Mouse (Mus musculus) testis, adult 2 months (tissue): ENCODE measurements around the gene Hmgcs2. TPM values are rescaled to one million over a fixed set of nuclear protein-coding genes. Genes with fewer than 3 reads are reported as not detected.

ENCODE experiments used
- H3K27ac ChIP-seq: fragments of 200-500 bp; 2 replicates; pipeline ENCODE4 v1.5.1; 2012; ENCODE audit warnings: low read depth, low read length; ENCODE audit not compliant: control insufficient read depth, insufficient read depth
- H3K27me3 ChIP-seq: fragments of 200-500 bp; 2 replicates; pipeline ENCODE4 v1.6.1; 2012; ENCODE audit warnings: mild to moderate bottlenecking, low read length, moderate library complexity; ENCODE audit not compliant: control insufficient read depth, insufficient read depth
- H3K36me3 ChIP-seq: fragments of 200-500 bp; 2 replicates; pipeline ENCODE4 v1.6.1; 2012; ENCODE audit warnings: mild to moderate bottlenecking, low read length; ENCODE audit not compliant: control insufficient read depth, insufficient read depth
- H3K4me1 ChIP-seq: fragments of 200-500 bp; 2 replicates; pipeline ENCODE4 v1.6.1; 2012; ENCODE audit warnings: low read length; ENCODE audit not compliant: control insufficient read depth, insufficient read depth
- H3K4me3 ChIP-seq: fragments of 200-500 bp; 2 replicates; pipeline ENCODE4 v1.5.1; 2012; ENCODE audit warnings: low read depth, mild to moderate bottlenecking, low read length, moderate library complexity, mixed read lengths; ENCODE audit not compliant: control insufficient read depth
- CTCF ChIP-seq: fragments of 200-500 bp; IDR thresholded peaks from 2 replicates; pipeline ENCODE4 v1.5.1; 2012; ENCODE audit warnings: low read depth, mild to moderate bottlenecking, inconsistent platforms, low read length, moderate library complexity; ENCODE audit not compliant: control insufficient read depth, insufficient read depth, insufficient replicate concordance
- POLR2A ChIP-seq: fragments of 200-500 bp; IDR thresholded peaks from 2 replicates; pipeline ENCODE4 v1.6.1; 2012; ENCODE audit warnings: low read depth, mild to moderate bottlenecking, inconsistent platforms, low read length, moderate library complexity; ENCODE audit not compliant: control insufficient read depth
- polyA plus RNA-seq: library from polyadenylated mRNA; depleted of rRNA; stranded (reverse); fragments of >200 nt; gene quantifications from 2 replicates; pipeline ENCODE4 v1.2.3, GENCODE M21; 2012; rRNA removed

The Hmgcs2 gene
- polyA plus RNA-seq, 1 experiment: 59.5 TPM

DNA sequence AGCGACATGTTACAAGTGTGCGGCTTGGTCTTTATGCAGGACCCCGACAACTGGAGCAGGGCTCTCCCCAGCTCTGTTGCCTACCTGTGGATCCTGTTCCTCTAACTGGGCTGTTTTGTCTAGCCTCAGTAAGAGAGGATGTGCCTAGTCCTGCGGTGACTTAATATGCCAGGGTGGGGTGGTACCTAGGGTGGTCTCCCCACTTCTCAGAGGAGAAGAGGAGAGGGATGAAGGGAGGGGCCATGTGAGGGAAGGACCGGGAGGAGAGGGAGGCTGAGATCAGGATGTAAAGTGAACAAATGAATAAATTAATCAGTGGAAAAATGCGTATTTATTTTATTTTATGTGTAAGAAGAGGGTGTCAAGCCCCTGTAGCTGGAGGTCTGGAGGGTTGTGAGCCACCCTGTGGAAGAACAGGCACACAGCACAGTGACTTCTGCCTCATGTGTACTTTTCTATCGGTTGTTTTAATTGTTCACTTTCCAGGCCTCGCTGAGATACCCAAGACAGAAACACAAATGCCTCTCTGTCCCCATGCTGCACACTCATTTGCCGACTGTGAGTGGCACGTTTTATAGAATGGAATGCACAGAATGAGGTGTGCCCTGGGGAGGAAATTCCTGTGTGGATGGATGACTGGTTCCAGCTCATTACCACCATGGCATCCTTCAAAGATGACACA, 75.2 kb downstream of the Hmgcs2 start:
- TF ChIP-seq POLR2A (no peak), CTCF (no peak)
- no peak overlapping the region for H3K4me3 ChIP-seq
- no peak overlapping the region for H3K27ac ChIP-seq
- H3K4me1 ChIP-seq: no peaks in the 10 kb centered on the region
- H3K27me3 ChIP-seq: no peaks in the 10 kb centered on the region
- H3K36me3 ChIP-seq: no peaks in the 10 kb centered on the region

DNA sequence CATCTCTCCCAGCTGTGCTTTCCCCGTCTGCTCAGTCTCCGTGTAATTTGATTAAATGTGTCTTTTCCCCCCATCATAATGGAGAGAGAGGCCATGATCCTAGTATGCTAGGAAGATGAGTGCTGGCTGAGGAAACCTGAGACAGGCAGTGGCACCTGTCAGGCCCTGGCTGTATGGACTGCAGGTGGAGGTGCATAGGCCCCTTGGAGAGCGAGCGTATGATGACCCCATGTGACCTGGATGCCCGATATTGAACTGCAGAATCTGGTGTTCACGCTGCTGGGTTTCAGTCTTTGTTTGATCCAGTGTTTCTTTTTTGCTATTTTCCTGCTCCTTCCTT, 75.8 kb downstream of the Hmgcs2 start:
- Histone ChIP-seq H3K36me3 (no peaks in the 10 kb centered on the region), H3K4me3 (no peak overlapping the region), H3K4me1 (no peaks in the 10 kb centered on the region), H3K27ac (no peak overlapping the region), H3K27me3 (no peaks in the 10 kb centered on the region)
- TF ChIP-seq CTCF (no peak), POLR2A (no peak)

DNA sequence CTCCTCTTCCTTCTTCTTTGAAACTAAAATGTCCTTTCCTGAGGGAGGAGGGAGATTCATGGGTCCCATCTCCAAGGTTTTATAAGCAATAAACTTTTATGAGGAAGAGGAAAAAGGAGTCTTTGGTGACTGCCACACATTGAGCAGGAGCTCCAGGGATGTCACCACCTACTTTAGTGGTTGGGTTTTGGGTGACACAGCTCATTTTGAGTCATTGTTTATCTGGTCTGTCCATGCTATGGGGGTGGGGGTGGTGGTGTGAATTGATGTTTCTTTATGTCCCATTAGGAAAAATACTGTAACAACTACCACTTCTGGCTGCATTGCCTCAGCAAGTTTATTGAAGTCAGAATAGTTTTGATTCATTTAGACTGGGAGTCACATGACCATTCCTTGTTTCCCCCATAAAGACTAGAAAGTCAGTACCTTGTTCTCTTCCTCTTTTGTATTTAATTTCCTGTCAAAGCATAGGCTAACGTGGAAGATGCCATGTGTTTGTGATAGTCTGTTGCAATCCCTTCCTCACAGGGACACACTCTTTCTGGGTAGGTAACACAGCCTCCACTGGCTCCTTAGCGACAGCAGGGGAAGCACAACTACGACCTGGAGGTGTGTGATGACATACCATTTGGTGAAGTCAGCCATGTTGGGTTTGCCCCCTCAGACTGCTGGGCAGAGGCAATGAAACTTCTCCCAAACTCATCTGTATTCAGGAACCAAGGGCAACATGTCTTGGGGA, 76.6 kb downstream of the Hmgcs2 start:
- no peaks in the 10 kb centered on the region for H3K27me3 ChIP-seq
- TF ChIP-seq CTCF: no peak
- no peak for TF ChIP-seq POLR2A
- H3K27ac ChIP-seq: no peak overlapping the region
- H3K4me1 ChIP-seq: no peaks in the 10 kb centered on the region
- no peaks in the 10 kb centered on the region for H3K36me3 ChIP-seq
- no peak overlapping the region for H3K4me3 ChIP-seq

Other genes with a start within 250 kb of the Hmgcs2 start
- 30.2 and 45.1 TPM in 2 replicates for gene Adam30, start 119.8 kb upstream of the Hmgcs2 start, polyA plus RNA-seq
- 0.37 and 0.43 TPM in 2 replicates for gene Reg4, start 58.3 kb upstream of the Hmgcs2 start, polyA plus RNA-seq
- 18.1 and 18.2 TPM in 2 replicates for gene Phgdh, start 59.6 kb downstream of the Hmgcs2 start, polyA plus RNA-seq
- 1.1 and 1.2 TPM in 2 replicates for gene Zfp697, start 102.0 kb downstream of the Hmgcs2 start, polyA plus RNA-seq
- gene Gm4450, start 176.7 kb downstream of the Hmgcs2 start, polyA plus RNA-seq: 0.59 and 0.63 TPM in 2 replicates
- 0.51 and 0.52 TPM in 2 replicates for gene Hsd3b4, start 230.1 kb downstream of the Hmgcs2 start, polyA plus RNA-seq